Mouse (Mus musculus) forebrain, embryonic 15.5 days (tissue): ENCODE data around the gene Gm30737. TPM values are rescaled to one million over a fixed set of nuclear protein-coding genes. Genes with fewer than 3 reads are reported as not detected.
"Not testable (repeated sequence)": the region's sequence is repeated elsewhere in the genome, so short reads cannot be mapped to it uniquely, and the experiment has no call there.

ENCODE experiments used
- ATAC-seq: fragments of 200-750 bp; cut with Nextera tagmentation; replicated peaks from 2 replicates; pipeline ENCODE4 v1.8.0; 2017; ENCODE audit warnings: mild to moderate bottlenecking, moderate TSS enrichment, moderate library complexity
- H3K27ac ChIP-seq: fragments of 300-500 bp; sonication (generic); replicated peaks from 2 replicates; pipeline ENCODE4 v1.5.1; 2015; ENCODE audit warnings: mild to moderate bottlenecking, inconsistent platforms
- H3K27me3 ChIP-seq: fragments of 300-500 bp; sonication (generic); 2 replicates; pipeline ENCODE4 v1.6.1; 2015; ENCODE audit warnings: inconsistent platforms
- H3K36me3 ChIP-seq: fragments of 300-500 bp; sonication (generic); 2 replicates; pipeline ENCODE4 v1.6.1; 2015; ENCODE audit warnings: mild to moderate bottlenecking, inconsistent platforms
- H3K4me1 ChIP-seq: fragments of 300-500 bp; sonication (generic); 2 replicates; pipeline ENCODE4 v1.6.1; 2015; ENCODE audit warnings: inconsistent platforms
- H3K4me2 ChIP-seq: fragments of 300-500 bp; sonication (generic); replicated peaks from 2 replicates; pipeline ENCODE4 v1.6.1; 2015; ENCODE audit warnings: mild to moderate bottlenecking, inconsistent platforms
- H3K4me3 ChIP-seq: fragments of 300-500 bp; sonication (generic); 2 replicates; pipeline ENCODE4 v1.5.1; 2015; ENCODE audit warnings: mild to moderate bottlenecking, inconsistent platforms
- H3K9ac ChIP-seq: fragments of 300-500 bp; sonication (generic); replicated peaks from 2 replicates; pipeline ENCODE4 v1.6.1; 2015; ENCODE audit warnings: mild to moderate bottlenecking, inconsistent platforms
- H3K9me3 ChIP-seq: fragments of 300-500 bp; sonication (generic); 2 replicates; pipeline ENCODE4 v1.6.1; 2016; ENCODE audit warnings: inconsistent platforms
- WGBS: fragments of 180-500 bp; shearing (Covaris S2); methylation state at CpG from one replicate; pipeline ENCODE4 v1.1.7; 2015; ENCODE audit warnings: mixed read lengths; 5-methylcytosine and 5-hydroxymethylcytosine counted together
- polyA plus RNA-seq: library from polyadenylated mRNA; unstranded; fragments of >200 nt; fragmentation: Nextera tagmentation; extraction: Ambion mirVana; gene quantifications from 2 replicates; pipeline ENCODE4 v1.2.1, GENCODE M21; 2015

Gene Gm30737
- polyA plus RNA-seq = not detected in 2 replicates

DNA sequence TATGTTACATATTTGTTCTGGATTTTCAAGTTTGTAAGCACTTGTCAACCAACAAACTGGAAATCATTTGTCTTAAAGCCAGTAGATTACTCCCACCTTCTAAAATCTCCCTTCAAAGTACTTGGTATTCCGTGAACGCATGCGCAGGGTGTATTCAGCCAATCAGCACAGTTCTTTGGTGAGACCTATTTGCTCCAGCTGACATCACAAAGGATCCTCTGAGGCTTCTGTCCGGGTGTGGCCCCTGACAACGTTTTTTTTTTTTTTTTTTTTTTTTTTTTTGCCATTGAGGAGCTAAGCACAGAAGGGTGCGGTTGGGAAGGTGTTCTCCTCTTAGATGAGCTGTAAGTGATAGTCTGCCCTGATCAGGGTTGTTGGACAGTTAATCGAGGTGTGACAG lies at the start of gene Gm30737:
Gm30737 (plus strand) TSS at position 301 of the 400 bp plus-strand sequence.
- not testable (repeated sequence) for H3K4me2 ChIP-seq, H3K4me3 ChIP-seq, ATAC-seq, H3K4me1 ChIP-seq, H3K9me3 ChIP-seq, H3K9ac ChIP-seq, H3K27ac ChIP-seq, H3K27me3 ChIP-seq, H3K36me3 ChIP-seq
- no CpG with 5 or more reads among the region's 7 CpGs for WGBS
